Mouse (Mus musculus) heart, postnatal 0 days (tissue): Measurements from ENCODE around the gene Cflar.

Source experiments
- CTCF ChIP-seq: IDR thresholded peaks from 2 replicates; pipeline ENCODE4 v1.5.1; 2016; ENCODE audit warnings: antibody characterized with exemption, control low read depth, low read depth
- EP300 ChIP-seq: IDR thresholded peaks from 2 replicates; pipeline ENCODE4 v1.6.1; 2016; ENCODE audit warnings: antibody characterized with exemption, low read depth

- TF ChIP-seq CTCF (no peak), EP300 (no peak)
Measured at GRCm38 (mm10) chr1:58735962-58736361, 24.7 kb downstream of the Cflar start.
